Mouse (Mus musculus): Measurements from ENCODE around the gene Ice2.

Gene Ice2

DNA sequence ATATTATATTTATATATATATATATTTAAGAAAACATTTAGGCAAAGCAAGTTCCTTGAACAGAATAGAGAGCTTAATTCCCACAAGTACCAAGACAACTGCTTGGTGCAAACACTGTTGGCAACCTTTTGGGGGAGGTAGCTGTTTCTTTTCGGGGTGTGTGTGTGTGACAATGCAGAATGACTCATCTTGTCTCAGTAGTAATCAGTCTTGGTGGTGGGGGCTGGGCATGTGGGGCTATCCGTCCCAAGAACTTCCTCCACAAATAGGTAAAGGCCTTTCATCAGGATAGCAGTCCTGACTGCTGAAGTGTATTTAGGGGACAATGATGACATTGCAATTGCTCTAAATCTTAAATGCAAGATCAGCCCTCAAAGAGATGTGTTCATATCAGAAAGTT lies 65.3 kb downstream of the Ice2 start:
- no peak for DNase-seq

DNA sequence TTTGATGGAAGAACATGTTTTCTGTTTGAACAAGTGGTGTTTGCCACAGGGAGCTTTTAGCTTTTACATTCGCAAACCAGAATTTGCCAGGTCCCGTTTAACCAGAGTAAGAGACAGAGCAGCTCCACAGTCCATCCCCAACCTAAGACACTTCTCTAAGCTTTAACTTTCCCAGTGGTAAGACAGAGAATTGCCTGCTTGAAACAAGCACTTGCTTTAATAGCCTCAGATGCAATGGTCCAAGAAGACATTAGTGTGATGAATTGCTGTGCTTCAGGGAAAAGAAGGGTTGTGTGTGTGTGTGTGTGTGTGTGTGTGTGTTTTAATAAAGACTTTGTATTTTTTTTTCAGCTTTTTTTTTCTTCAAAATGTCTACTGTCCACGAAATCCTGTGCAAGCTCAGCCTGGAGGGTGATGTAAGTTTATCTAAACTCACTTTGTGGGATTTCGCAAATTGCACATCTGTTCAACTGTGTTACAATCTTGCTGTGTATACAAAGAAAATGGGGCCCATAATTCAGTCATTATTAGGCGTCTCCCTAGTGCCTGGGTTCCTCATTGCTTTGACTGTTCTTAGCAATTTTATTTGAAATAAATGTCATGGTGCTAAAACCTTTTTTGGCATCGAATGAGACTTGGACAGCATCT lies 66.5 kb downstream of the Ice2 start:
- no peak for DNase-seq

DNA sequence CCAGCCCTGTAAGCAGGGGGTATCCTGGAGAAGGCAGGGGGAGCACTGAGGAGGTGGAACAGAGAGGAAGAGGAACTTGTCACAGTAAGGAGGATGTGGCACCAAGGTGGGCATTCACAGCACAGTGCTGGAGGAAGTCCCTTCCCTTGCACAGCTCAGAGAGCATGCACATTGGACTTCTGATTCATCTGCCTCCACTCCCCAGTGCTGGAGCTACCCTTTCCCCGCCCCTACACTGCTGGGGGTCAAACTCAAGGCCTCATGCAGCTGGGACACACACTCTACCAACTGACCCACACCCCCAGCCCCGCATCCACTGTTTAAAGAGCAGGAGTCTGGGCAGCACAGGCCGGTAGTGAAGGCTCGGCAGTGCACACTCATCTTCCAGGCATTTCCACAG lies 68.4 kb downstream of the Ice2 start:
- no peak for DNase-seq

GRCm38 (mm10) chr9:69467310-69467939 lies 69.7 kb downstream of the Ice2 start:
- DNase-seq = no peak

DNA sequence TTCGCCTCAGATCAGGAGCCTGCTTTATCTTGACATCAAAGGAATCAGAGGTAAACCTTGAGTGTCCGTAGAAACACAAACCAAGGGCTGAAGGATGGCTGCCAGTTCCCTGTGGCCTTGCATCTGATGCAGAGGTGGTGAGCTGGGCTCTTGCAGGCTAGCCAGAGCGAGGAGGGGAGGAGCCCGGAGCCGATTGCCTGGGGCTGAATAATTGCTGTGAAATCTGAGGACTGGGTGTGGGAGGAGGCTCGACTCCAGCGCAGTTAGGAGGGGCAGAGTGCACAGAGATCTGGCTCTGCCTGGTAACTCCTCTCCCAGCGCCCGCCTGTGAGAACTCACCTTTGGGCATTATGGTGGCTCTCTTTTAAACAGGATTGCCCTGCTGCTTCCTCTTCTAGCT lies 71.3 kb downstream of the Ice2 start:
- no peak for DNase-seq

GRCm38 (mm10) chr9:69470362-69470761 lies 72.7 kb downstream of the Ice2 start:
- DNase-seq = no peak

GRCm38 (mm10) chr9:69470921-69471320 lies 73.2 kb downstream of the Ice2 start:
- no peak for DNase-seq

- DNase-seq = no peak
These were observed 75.0 kb downstream of the Ice2 start for GRCm38 (mm10) chr9:69472724-69473123.

DNA sequence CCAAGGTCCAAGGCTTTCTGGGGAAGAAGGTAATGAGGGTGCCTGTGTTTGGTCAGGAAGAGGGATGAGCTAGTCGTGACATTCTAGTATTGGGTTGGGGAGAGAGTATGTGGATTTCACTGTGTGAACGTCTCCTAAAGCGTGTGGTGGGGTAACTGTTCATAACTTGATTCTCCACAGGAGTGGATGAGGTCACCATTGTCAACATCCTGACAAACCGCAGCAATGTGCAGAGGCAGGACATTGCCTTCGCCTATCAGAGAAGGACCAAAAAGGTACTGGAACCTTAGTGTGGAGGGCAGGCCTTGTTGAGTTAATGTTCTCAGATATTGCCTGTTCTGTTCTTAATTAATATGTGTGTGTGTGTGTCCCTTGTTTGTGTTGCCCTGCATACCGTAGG lies 78.2 kb downstream of the Ice2 start:
- DNase-seq = no peak

- no peak for DNase-seq
These were observed 79.6 kb downstream of the Ice2 start for GRCm38 (mm10) chr9:69477195-69477823.

GRCm38 (mm10) chr9:69477824-69478222 lies 80.1 kb downstream of the Ice2 start:
- DNase-seq = no peak

GRCm38 (mm10) chr9:69480344-69480743 lies 82.6 kb downstream of the Ice2 start:
- DNase-seq = peak; percentile 53

Measured in cerebellum, adult 11 months (tissue).